Mouse (Mus musculus): Measurements from ENCODE around the gene Gm10260.

GRCm38 (mm10) chr13:97760532-97760931, at the start of gene Gm10260:
- no peak for TF ChIP-seq POLR2A (IDR thresholded peaks at IDR 0.05; ENCODE audit: insufficient read depth, low read depth, low read length)
- no peak for TF ChIP-seq CTCF (IDR thresholded peaks at IDR 0.05)
